Mouse (Mus musculus): Measurements from ENCODE around the gene Rgs3. TPM values are rescaled to one million over a fixed set of nuclear protein-coding genes. Genes with fewer than 3 reads are reported as not detected.

The Rgs3 gene
- polyA plus RNA-seq, 1 experiment, result 57.0 TPM

DNA sequence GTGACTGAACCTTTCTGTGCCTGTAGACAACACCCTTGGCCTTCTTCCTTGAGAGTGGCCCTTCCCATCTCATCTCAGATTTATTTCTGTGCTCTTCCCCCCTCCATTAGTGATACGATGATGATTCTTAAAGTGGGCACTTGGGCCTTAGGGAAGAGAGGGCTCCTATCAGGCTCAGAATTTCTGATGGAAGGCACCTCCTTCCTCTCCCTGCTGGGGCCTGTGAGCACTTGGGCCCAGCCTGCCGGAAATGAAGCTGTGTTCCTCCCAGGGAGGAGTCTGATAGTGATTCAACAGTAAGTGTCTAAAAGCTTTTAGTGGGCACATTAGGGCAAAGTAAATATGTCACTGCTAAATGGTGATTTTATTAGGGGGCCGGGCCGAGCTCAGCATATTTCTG, 67.7 kb downstream of the Rgs3 start:
- DNase-seq (ENCODE audit: low spot score), result no peak

DNA sequence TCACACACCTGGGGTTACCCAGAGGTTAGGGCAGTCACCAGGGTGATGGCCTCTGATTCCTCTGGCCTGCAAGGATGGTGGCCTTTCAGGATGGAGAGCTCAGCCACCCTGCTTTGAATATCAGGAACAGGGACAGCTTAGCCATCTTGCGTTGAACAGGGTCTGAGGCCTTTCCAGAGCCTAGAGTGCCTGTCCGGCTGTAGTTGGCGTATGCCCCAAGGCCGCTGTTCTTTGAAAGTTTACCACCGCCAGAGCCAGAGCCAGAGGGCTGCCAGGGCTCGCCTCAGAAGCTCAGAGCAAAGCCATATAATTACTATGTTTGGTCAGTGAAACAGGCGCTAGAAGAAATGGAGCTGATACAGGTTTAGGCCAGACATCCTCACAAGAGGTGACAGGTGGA, 68.9 kb downstream of the Rgs3 start:
- DNase-seq (ENCODE audit: low spot score), result no peak

DNA sequence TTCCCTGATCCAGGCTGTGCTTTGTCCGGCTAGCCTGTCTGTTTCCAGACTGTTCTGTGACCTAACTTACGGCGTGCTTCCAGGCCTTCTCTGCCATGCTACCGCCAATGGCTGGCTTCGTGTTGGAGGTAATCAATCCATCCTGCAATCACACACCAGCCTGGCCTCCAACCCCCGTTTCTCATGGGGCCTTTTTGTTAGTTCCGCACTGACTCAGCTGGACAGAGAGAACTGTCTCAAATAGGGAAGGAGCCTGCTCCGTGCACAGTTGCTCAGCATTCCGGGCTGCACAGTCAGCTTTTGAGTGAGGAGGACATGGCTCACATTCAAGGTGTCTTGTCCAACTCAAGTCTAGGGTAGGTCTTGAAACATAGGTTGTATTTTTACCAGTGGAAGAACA, 69.8 kb downstream of the Rgs3 start:
- no peak for DNase-seq (ENCODE audit: low spot score)

DNA sequence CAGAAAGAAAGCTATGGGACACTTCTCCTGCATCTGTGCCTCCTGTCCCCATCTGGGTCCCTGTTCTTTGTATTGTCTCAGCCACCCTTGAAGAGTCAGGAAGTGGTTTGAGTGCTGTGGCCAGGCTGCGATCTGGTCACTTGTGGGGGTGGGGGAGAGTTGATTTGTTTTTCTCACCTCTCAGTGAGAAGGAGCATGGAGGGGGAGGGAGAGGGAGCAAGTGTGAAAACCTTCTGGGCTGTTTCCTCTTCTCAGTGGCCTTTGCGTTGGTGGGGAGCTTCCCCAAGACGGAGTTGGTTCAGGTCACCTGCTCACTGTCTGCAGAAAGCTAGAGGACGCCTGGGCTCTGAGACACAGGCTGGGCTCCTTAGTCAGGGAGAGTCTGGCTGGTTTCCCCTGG, 70.3 kb downstream of the Rgs3 start:
- DNase-seq (ENCODE audit: low spot score), result no peak

DNA sequence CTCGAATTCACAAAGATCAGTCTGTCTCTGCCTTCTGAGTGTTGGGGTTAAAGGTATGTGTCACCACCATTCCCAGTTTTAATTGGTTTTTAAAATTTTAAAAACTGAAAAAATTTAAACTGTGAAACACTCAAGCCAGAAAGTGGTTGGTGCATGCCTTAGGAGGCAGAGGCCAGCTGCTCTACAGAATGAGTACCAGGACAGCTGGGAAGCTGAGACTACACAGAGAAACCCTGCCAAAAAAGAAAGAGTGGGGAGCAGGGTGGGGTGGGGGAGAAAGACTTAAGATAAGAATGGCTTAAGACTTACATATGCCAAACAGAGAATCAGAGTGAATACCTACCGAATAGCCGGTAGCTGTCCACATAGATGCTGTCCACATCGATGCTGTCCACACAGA, 73.6 kb downstream of the Rgs3 start:
- DNase-seq (ENCODE audit: low spot score), result no peak

DNA sequence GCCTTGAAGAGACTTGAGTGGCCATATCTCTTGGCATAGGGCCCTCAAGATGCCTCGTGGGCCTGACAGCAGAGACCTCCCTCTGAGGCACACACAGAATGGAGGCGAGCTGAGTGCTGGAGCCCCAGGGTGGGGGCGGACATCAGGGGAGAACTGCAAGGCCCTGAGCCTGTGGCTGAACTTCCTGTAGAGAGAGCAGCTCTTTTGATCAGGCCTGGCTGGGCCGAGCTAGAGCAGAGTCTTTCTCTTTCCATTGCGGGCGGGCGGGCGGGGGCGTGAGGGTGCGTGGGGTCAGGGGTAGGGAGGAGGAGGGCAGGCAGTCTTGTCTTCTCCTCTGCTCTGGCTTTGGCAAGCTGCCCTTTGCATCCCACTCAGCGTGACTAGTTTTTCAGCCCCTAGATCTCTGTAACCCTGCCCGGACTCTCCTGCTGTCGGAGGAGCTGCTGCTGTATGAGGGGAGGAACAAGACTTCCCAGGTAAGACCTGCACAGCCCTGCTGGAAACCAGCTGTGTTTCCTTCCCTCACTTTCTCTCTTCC, 74.5 kb downstream of the Rgs3 start:
- no peak for DNase-seq (ENCODE audit: low spot score)

DNA sequence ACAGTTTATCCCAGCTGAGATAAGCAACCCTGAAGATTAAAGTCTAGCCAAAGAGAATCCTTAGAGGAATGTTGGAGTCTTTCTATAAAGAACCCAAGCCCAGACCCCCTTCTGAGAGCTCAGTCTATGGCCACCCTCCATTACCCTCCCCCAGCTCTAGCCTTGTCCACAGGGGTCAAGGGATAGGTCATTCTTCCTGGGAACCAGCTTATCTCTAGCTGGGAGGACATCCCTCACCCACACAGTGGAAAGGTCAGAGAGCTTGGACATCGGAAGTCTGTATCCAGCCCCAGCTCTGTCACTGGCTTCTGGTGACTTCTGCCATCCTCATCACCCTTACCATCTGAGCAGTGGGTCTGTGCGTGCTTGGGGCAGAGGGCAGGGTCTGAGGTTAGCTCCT, 75.2 kb downstream of the Rgs3 start:
- DNase-seq (ENCODE audit: low spot score), result no peak

DNA sequence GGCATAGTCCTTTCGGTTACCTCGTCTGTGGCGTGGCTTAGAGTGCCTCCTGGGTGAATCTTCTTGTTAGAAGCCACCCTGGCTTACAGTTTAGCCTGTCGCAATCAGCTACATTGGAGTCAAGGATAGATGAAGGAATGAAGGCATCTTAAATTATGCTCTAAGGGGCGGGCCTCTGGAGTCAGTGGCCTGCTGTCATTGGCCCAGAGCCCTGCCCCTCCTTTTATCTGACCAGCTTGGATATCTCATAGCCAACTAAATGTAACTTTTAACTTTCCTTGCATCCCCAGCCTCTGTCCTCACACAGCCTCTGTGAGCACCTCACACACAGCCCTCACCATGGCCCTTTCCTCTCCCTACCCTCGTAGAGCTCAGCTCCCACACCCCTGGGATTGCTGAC, 76.4 kb downstream of the Rgs3 start:
- DNase-seq (ENCODE audit: low spot score), result no peak

DNA sequence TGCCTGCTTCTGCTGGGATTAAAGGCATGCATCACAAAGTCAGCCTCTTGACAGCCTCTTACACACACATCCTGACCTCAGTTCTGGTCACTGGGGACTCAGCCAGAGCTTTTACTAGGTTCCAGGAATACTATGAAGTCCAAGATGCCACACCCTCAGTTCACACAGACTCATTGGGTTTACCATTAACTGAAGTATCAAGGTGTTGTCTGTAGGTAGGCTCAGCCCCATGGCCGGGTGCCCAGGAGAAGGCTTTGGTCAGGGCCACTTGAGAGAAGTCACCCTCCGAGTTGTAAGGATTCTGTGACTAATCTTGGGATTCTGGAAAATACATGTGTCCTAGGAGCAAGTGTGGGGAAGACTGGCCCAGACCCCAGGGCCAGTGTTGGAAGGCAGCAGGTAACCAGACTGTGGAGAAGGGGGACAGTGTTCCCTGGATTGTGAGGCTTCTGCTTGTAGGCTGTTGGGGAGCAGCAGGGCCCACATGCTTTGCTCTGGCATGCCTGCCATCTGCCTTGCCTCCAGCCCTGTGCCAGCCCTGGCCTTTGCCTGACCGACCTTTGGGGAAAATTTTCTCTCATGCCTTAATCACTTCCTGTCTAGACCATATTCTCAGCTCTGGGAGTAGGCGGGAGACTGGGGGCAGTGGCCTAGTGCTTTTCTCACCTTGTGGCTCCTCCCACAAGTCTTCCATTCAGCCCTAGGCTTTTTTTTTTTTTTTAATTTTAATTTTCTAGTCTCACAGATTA, 78.4 kb downstream of the Rgs3 start:
- no peak for DNase-seq (ENCODE audit: low spot score)

DNA sequence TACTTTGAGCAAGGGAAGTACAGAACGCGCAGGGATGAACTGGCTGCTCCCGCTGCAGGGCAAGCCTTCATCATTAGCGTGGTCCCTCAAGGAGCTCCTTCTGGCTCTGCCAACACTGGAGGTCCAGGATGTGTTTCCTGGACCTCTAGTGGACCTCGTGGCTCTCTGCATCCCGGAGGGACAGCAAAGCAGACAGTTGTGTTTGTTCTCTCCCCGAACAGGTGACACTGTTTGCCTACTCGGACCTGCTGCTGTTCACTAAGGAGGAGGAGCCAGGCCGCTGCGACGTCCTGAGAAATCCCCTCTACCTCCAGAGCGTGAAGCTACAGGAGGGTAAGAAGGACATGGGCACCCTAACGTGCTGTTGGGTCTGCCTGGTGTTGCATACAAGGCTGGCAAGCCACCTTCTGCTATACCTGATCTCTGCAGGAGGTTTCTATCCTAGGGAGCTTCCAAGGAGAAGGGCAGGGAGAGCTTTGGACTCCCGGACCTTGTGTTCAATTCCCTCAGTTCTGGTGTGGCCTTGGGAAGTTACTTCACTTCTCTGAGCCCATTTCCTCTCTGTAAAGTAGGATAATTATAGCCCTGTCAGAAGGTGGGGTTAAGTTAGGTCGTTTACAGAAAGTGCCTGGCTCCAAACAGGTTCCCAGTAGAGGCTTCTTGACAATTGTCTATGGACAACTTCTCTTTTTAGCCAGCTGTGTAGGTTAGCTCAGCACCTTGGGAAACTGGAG, 81.0 kb downstream of the Rgs3 start:
- no peak for DNase-seq (ENCODE audit: low spot score)

DNA sequence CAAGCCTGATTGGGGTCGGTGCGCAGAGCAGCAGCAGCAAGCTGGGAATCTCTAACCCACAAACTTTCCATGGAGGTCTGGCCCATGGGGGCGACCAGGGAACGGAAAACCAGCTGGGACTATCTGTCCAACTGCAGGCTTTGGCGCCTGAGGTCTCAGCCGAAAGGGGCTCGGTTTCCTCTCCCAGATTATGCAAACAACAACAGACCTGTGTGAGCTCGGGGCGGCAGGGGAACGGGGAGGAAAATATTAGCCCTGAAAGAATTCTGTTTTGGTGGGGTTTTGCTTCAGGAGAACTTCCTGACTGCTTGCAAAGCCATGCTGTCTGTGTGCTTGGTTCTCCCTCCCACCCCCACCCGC, 81.6 kb downstream of the Rgs3 start:
- no peak for DNase-seq (ENCODE audit: low spot score)

DNA sequence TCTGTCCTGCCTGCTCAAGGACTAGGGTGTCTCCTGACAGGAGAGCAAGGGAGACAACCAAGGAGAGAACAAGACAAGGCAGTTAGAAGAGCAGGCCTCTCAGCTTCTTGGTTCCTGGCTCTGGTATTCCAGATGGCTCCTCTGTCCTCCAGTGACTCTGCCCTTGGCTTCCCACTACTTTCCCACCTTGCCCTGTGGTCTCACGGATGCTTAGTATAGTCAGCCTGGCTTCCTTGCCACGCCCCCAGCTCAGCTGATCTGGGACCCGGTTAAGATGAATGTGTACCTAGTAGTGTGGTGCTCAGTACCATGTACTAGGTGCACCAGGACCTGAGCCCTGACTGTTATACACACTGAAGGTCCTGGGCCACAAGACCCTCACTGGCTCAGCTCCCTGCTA, 82.0 kb downstream of the Rgs3 start:
- DNase-seq (ENCODE audit: low spot score), result no peak

DNA sequence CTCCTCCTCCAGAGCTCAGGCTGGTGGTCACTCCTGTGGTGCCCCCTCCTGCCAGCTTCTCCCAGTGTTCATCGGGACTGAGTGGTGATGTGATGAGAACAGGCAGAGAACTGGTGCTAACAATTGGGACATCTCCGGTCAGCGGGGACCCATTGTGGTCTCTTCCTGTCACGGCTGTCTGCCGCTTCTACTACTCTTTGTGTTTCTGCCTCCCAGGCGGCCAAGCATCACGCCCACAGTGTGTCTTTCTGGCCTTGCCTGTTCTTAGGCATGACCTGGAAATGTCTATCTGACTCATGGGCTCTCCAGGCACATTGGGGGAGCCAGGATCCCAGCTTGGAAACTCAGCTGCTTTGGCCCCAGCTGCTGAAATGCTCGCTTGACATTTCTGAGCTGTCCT, 83.8 kb downstream of the Rgs3 start:
- DNase-seq (ENCODE audit: low spot score), result no peak

DNA sequence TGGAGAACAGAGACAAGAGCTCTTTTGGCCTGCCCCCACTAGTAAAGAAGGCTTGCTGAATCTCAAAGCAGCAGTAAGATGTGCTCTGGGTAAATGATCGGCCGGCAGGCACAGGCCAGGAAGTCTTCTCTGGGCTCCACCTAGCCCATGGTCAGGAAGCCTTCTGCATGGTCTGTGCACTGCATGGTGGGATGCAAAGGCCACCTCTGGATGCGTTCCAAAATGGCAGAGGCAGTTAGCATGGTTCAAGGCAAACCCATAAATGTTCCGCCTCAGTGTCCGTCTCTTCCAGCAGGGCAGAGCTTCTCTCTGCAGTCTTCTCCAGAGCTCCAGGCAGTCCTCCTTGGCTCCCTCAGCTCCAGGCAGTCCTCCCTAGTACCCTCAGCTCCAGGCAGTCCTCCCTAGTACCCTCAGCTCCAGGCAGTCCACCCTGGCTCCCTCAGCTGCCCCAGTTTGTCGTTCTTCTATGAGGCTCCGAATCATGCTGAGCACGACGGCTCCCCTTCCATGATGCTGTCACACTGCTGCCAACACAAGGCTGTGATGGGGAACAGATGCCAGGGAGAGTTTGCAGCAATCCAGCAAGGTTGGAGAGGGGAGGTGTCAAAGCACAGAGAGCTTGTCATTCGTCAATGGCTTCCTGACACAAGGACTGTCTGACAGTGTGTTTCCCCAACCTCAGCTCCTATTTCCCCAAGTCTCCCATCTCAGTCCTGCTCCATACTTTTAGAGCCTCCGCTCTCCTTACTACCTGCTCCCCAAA, 84.6 kb downstream of the Rgs3 start:
- no peak for DNase-seq (ENCODE audit: low spot score)

DNA sequence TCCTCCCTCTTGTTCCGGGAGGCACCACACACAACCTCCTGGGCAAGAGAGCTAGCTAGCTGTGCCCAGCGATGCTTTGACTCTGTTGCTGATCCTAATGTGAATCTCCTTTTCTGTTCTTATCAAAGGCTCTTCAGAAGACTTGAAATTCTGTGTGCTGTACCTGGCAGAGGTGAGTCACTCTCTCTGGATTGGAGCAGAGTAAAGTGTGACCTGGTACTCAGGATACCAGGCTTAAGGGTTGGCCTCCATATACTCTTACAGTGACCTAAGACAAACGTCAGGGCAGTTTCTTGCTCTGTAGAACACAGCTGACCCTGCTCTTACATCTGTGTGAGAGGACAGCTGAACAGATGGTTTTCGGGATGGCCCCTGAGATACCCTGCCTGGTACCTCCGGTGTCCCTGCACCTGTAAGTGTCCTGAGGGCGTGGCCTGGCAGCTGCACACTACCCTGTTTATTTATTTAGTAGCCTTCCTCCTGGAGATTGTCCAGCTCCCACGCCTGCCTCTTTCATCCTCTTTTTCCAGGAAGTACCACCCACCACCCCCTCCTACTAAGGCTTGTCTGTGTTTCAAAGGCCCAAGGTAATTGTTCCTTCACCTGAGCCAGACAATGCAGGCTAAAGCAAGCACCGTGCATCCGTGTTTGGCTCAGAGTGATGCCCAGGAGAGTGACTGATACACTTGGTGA, 87.1 kb downstream of the Rgs3 start:
- DNase-seq (ENCODE audit: low spot score), result no peak

DNA sequence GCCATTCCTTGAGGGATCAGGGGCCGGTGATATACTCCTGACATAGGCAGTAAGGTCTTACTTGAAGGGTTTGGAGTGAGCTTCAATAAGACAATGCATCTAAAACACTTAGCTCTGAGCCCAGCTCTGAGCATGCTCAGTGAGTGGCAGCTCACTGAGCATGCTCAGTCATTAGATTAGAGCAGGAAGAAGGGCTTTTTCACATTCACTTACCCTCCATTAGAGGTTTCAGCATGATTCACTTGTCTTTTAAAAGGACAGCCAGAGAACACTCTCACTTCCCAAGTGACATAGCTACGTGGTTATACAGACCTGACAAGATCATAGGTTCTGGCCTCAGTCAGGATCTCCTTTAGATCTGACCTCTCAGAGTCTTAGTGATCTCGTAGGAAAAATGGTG, 89.2 kb downstream of the Rgs3 start:
- no peak for DNase-seq (ENCODE audit: low spot score)

DNA sequence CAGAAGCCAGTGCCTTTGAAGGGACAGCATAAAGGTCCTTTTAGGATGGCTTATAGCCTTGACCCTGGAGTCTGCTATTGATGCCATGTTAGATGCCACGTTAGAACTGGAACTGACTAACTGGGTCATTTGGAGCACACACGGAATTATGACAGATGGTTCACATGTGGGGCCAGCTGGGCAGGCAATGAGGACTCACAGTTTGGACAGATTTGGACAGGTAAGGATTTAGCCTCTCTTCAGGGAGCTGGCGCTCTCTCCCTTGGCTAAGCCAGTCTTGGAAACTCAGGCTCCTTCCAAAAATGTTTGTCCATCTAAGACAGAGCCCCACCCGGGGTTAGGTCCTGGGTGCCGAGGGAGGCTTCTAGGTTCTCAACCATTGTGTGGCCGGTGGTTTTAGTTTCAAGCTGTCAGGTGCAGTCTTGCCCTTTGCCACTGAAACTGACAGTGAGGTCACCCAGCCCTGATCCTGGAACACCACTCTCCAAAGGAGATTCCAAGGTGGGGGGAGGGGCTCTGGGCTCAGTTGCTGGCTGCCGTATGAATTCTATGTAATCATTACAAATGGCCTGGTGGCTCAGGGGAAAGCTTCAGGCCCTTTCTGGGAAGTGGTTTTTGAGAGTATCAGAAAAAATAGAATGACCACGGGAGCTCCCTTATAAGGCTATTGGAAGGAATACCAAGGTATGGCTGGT, 90.0 kb downstream of the Rgs3 start:
- no peak for DNase-seq (ENCODE audit: low spot score)

DNA sequence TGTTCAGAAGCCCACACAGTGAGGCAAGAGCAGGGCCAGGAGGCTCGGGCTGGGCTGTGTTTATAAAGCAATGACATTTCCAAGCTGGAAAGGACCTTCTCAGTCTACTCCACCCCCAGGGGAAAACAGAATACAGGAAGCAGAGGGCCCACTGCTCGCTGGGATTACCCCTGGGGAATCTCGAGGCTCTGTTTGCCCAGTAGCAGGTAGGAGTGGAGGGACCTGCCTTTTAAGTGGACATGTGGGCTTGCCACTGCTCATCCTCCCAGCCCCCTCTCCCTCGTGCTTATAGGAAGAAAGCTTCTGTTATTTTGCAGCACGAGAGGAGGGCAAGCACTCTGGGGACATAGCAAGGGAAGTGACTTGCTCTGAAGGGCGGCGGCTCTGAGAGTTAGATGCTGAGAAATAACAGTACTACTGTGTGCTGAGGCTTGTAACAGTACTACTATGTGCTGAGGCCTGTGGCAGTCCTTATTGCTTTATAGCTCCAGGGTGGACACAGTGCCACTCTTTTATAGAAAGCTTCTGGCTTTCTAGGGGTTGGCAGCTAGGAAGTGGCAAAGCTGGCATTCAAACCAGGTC, 91.6 kb downstream of the Rgs3 start:
- DNase-seq (ENCODE audit: low spot score), result no peak

DNA sequence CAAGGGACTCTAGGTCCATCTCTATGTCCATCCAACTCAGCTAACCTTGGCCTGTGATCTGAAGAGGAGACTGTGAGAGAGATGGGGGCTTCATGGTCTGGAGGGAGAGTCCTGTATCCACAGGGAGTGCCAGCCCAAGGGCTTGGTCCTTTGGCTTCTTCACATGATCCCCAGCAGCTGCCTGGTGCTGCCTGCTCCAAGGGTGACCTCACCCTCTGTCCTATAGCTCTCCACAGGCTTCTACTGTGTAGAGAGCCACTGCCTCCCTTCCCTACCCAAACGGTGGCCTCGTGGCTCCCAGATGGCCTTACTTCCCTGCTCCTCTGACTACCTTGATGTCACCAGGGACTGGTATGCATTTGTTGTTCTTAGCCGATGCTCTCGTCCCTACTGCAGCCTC, 92.6 kb downstream of the Rgs3 start:
- DNase-seq (ENCODE audit: low spot score), result no peak

DNA sequence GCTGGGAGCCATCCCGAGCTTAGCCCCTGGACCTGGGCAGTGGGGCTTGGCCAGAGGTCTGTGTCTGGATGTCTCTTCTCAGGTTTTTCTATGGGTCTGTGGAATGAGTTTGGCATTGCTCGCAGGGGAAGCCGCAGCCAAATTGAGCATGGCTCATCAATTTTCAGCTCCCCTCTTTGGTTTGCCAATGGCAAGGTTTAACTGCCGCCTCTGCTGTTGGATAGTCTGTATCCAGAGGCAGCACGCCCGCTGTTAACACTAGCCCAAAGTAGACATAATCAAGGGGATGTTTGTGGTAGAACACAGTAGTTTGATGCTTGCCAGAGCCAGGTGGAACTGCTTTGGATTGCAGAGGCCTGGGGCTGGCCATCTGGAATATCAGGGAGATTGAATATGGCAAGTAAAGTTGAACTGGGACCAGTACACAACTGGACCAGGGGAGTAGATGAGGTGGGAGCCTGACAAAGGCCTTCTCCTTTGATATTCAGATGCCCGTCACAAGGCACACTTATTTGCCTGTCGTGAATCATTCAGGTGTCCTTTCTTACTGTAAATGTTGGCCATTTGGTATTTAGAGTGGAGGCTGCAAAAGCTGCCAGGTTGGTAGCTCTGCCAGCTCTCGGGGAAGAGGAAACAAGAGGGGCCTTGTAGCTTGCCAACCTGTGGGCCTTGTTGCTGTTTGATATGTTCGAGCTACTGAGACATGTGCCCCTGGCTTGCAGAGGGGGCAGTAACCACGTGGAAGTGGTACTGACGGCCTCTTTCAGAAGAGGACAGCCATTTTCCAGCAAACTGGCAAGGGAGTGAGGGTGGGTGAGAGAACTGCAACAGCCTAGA, 93.5 kb downstream of the Rgs3 start:
- no peak for DNase-seq (ENCODE audit: low spot score)

All from urinary bladder, adult 2 months (tissue).